Mouse (Mus musculus) spleen, adult 2 months (tissue): Measurements from ENCODE around the gene Raver1.

Experiments
- CTCF ChIP-seq: fragments of 200-500 bp; IDR thresholded peaks from 2 replicates; pipeline ENCODE4 v1.5.1; 2011; ENCODE audit warnings: mild to moderate bottlenecking, inconsistent platforms; ENCODE audit not compliant: insufficient read depth, insufficient read length, insufficient replicate concordance; ENCODE audit errors: extremely low read depth
- POLR2A ChIP-seq: fragments of 200-500 bp; IDR thresholded peaks from 2 replicates; pipeline ENCODE4 v1.6.1; 2011; ENCODE audit warnings: low read depth, low read length, inconsistent platforms

DNA sequence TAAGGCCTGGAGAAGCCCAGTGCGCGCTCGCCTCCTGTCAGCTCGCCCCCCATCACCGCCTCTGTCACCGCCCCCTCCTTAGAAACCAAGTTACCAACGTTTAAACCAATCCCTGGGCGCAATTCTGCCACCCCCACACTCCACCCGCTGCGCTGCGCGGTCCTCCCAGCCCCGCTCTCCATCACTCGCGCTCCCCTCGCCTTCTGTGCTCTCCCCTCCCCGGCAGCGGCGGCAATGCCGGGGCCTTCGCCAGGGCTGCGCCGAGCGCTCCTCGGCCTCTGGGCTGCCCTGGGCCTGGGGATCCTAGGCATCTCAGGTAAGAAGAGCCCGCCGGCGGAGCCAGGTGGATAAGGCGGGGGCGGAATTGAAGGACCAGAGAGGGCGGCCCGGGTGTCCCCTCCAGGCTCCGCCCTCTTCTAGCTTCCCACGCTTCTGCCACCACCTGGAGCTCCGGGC, 59.9 kb downstream of the Raver1 start, which contains the start of gene Icam5:
- TF ChIP-seq CTCF (no peak), POLR2A (no peak)
